Mouse (Mus musculus) cerebellum, adult 2 months (tissue): ENCODE results near the gene Agbl4. TPM values are rescaled to one million over a fixed set of nuclear protein-coding genes. Genes with fewer than 3 reads are reported as not detected.

Source experiments
- DNase-seq, 2 experiments: peaks; one replicate each; pipeline ENCODE4 v3.0.0; 2021
- H3K27ac ChIP-seq: fragments of 200-500 bp; 2 replicates; pipeline ENCODE4 v1.5.1; 2012; ENCODE audit warnings: low read length, control low read depth, inconsistent platforms; ENCODE audit not compliant: insufficient read depth
- H3K27me3 ChIP-seq: fragments of 200-500 bp; 2 replicates; pipeline ENCODE4 v1.6.1; 2012; ENCODE audit warnings: inconsistent platforms, mild to moderate bottlenecking, low read length, moderate library complexity; ENCODE audit not compliant: control insufficient read depth, insufficient read depth
- H3K4me1 ChIP-seq: fragments of 200-500 bp; 2 replicates; pipeline ENCODE4 v1.6.1; 2011; ENCODE audit warnings: low read length; ENCODE audit not compliant: control insufficient read depth, insufficient read depth
- H3K4me3 ChIP-seq: fragments of 200-500 bp; replicated peaks from 2 replicates; pipeline ENCODE3; 2011; ENCODE audit warnings: mild to moderate bottlenecking, low read depth, low read length, control low read depth; ENCODE audit not compliant: insufficient read depth
- CTCF ChIP-seq: fragments of 200-500 bp; IDR thresholded peaks from 2 replicates; pipeline ENCODE4 v1.5.1; 2011; ENCODE audit warnings: low read depth, mild to moderate bottlenecking, control low read depth, low read length, moderate library complexity, borderline replicate concordance; ENCODE audit not compliant: insufficient read depth
- POLR2A ChIP-seq: fragments of 200-500 bp; IDR thresholded peaks from 2 replicates; pipeline ENCODE4 v1.6.1; 2011; ENCODE audit warnings: low read length, control low read depth, borderline replicate concordance; ENCODE audit not compliant: insufficient read depth
- WGBS: fragments of 180-500 bp; shearing (Covaris S2); methylation state at CpG from one replicate; pipeline ENCODE4 v1.1.7; 2018; 5-methylcytosine and 5-hydroxymethylcytosine counted together
- polyA plus RNA-seq: library from polyadenylated mRNA; depleted of rRNA; stranded (reverse); fragments of >200 nt; gene quantifications from 2 replicates; pipeline ENCODE4 v1.2.3, GENCODE M21; 2012

Agbl4 gene
- polyA plus RNA-seq, 1 experiment, result 4.8 TPM

GRCm38 (mm10) chr4:111383101-111383500 is 985.6 kb downstream of the Agbl4 start:
- no peak for DNase-seq
- Histone ChIP-seq H3K4me3 (no peak overlapping the region), H3K27me3 (no peaks in the 10 kb centered on the region), H3K27ac (no peak overlapping the region), H3K4me1 (no peaks in the 10 kb centered on the region)
- WGBS, result 87% methylated on average over 2 of the region's 2 CpGs
- TF ChIP-seq POLR2A (no peak), CTCF (no peak)

GRCm38 (mm10) chr4:111390736-111391135 is 993.3 kb downstream of the Agbl4 start:
- H3K4me3 ChIP-seq, result no peak overlapping the region
- DNase-seq, result no peak
- H3K4me1 ChIP-seq, result no peaks in the 10 kb centered on the region
- no peak overlapping the region for H3K27ac ChIP-seq
- H3K27me3 ChIP-seq, result no peaks in the 10 kb centered on the region
- TF ChIP-seq POLR2A, result no peak

GRCm38 (mm10) chr4:111399784-111400183 is 1002.3 kb downstream of the Agbl4 start:
- no peak for TF ChIP-seq CTCF
- no peak for TF ChIP-seq POLR2A
- H3K27me3 ChIP-seq, result no peaks in the 10 kb centered on the region
- H3K4me1 ChIP-seq, result no peaks in the 10 kb centered on the region
- DNase-seq, result no peak
- no peak overlapping the region for H3K4me3 ChIP-seq
- no peak overlapping the region for H3K27ac ChIP-seq

- Histone ChIP-seq H3K4me1 (no peaks in the 10 kb centered on the region), H3K27ac (no peak overlapping the region), H3K27me3 (no peaks in the 10 kb centered on the region), H3K4me3 (no peak overlapping the region)
- TF ChIP-seq CTCF (no peak), POLR2A (no peak)
- no peak for DNase-seq
- WGBS, result 8% methylated on average over 2 of the region's 2 CpGs
Observed at GRCm38 (mm10) chr4:111400676-111401075, 1003.2 kb downstream of the Agbl4 start.

GRCm38 (mm10) chr4:111403243-111403642 is 1005.8 kb downstream of the Agbl4 start:
- H3K27ac ChIP-seq, result no peak overlapping the region
- no peak for TF ChIP-seq POLR2A
- no peak for TF ChIP-seq CTCF
- no peak for DNase-seq
- H3K27me3 ChIP-seq, result no peaks in the 10 kb centered on the region; the same call in 1 of the 2 replicates
- H3K4me1 ChIP-seq, result no peaks in the 10 kb centered on the region
- no peak overlapping the region for H3K4me3 ChIP-seq
- WGBS, result 20% methylated on average over 1 of the region's 1 CpGs

GRCm38 (mm10) chr4:111410731-111411130 is 1013.3 kb downstream of the Agbl4 start:
- no peak for TF ChIP-seq POLR2A
- TF ChIP-seq CTCF, result no peak
- no peak for DNase-seq
- Histone ChIP-seq H3K27ac (no peak overlapping the region), H3K27me3 (peaks cover 3% of the 10 kb centered on the region; the same call in 1 of the 2 replicates), H3K4me1 (no peaks in the 10 kb centered on the region), H3K4me3 (no peak overlapping the region)
- WGBS, result 65% methylated on average over 4 of the region's 4 CpGs

GRCm38 (mm10) chr4:111414399-111414798 is 1016.9 kb downstream of the Agbl4 start:
- Histone ChIP-seq H3K27me3 (peaks cover 3% of the 10 kb centered on the region; the same call in 1 of the 2 replicates), H3K4me3 (peak overlapping the region; percentile 49), H3K4me1 (no peaks in the 10 kb centered on the region), H3K27ac (no peak overlapping the region)
- under 1% methylated on average over 6 of the region's 6 CpGs for WGBS
- TF ChIP-seq POLR2A (no peak), CTCF (no peak)
- DNase-seq, result peak; percentile 11 to 30

GRCm38 (mm10) chr4:111414818-111415488 is 1017.5 kb downstream of the Agbl4 start, which contains the start of gene Bend5:
Gene Bend5 (plus strand): TSS chr4:111415006.
- 2% methylated on average over 66 of the region's 66 CpGs for WGBS
- Histone ChIP-seq H3K4me1 (no peaks in the 10 kb centered on the region), H3K4me3 (peak within 1 kb of the TSS; percentile 49), H3K27me3 (peaks cover 3% of the 10 kb centered on the region; the same call in 1 of the 2 replicates), H3K27ac (no peak within 1 kb of the TSS)
- peak; percentile 8 to 17 for DNase-seq
- TF ChIP-seq POLR2A, result no peak
- no peak for TF ChIP-seq CTCF
